Mouse (Mus musculus) liver, embryonic 13.5 days (tissue): ENCODE results near the gene Dnm3. TPM values are rescaled to one million over a fixed set of nuclear protein-coding genes. Genes with fewer than 3 reads are reported as not detected.

Experiments
- ATAC-seq: fragments of 200-750 bp; cut with Nextera tagmentation; 2 replicates; pipeline ENCODE4 v1.8.0; 2017; ENCODE audit warnings: low read depth, mild to moderate bottlenecking, moderate number of reproducible peaks, moderate library complexity
- DNase-seq: peaks from one replicate; pipeline ENCODE4 v3.0.0; 2022
- H3K27ac ChIP-seq: fragments of 300-500 bp; sonication (generic); 2 replicates; pipeline ENCODE4 v1.5.1; 2015; ENCODE audit warnings: moderate library complexity, mild to moderate bottlenecking, inconsistent platforms
- H3K27me3 ChIP-seq: fragments of 300-500 bp; sonication (generic); 2 replicates; pipeline ENCODE4 v1.6.1; 2015; ENCODE audit warnings: mild to moderate bottlenecking, inconsistent platforms
- H3K36me3 ChIP-seq: fragments of 300-500 bp; sonication (generic); 2 replicates; pipeline ENCODE4 v1.6.1; 2015; ENCODE audit warnings: mild to moderate bottlenecking, inconsistent platforms
- H3K4me1 ChIP-seq: fragments of 300-500 bp; sonication (generic); replicated peaks from 2 replicates; pipeline ENCODE4 v1.6.1; 2015; ENCODE audit warnings: inconsistent platforms
- H3K4me2 ChIP-seq: fragments of 300-500 bp; sonication (generic); 2 replicates; pipeline ENCODE4 v1.6.1; 2015; ENCODE audit warnings: inconsistent platforms, mild to moderate bottlenecking, moderate library complexity
- H3K4me3 ChIP-seq: fragments of 300-500 bp; sonication (generic); replicated peaks from 2 replicates; pipeline ENCODE4 v1.5.1; 2015; ENCODE audit warnings: mild to moderate bottlenecking, inconsistent platforms
- H3K9ac ChIP-seq: fragments of 300-500 bp; sonication (generic); 2 replicates; pipeline ENCODE4 v1.6.1; 2015; ENCODE audit warnings: mild to moderate bottlenecking, inconsistent platforms
- H3K9me3 ChIP-seq: fragments of 300-500 bp; sonication (generic); replicated peaks from 2 replicates; pipeline ENCODE4 v1.6.1; 2016; ENCODE audit warnings: inconsistent platforms
- WGBS: fragments of 180-500 bp; shearing (Covaris S2); methylation state at CpG from one replicate; pipeline ENCODE4 v1.1.7; 2015; ENCODE audit not compliant: insufficient replicate concordance; 5-methylcytosine and 5-hydroxymethylcytosine counted together
- polyA plus RNA-seq: library from polyadenylated mRNA; unstranded; fragments of >200 nt; fragmentation: Nextera tagmentation; extraction: Ambion mirVana; gene quantifications from 2 replicates; pipeline ENCODE4 v1.2.1, GENCODE M21; 2015

The Dnm3 gene
- polyA plus RNA-seq, 1 experiment from 2014 or later = 1.2 TPM

- Histone ChIP-seq H3K9me3 (no peaks in the 10 kb centered on the region), H3K27ac (no peak overlapping the region), H3K27me3 (no peaks in the 10 kb centered on the region), H3K4me1 (no peaks in the 10 kb centered on the region), H3K4me3 (no peak overlapping the region), H3K4me2 (no peak overlapping the region), H3K36me3 (no peaks in the 10 kb centered on the region), H3K9ac (no peak overlapping the region)
- DNase-seq (no peak), ATAC-seq (no peak)
- 59% methylated on average over 12 of the region's 12 CpGs for WGBS
Measured at GRCm38 (mm10) chr1:162202465-162203348, 275.1 kb downstream of the Dnm3 start.

DNA sequence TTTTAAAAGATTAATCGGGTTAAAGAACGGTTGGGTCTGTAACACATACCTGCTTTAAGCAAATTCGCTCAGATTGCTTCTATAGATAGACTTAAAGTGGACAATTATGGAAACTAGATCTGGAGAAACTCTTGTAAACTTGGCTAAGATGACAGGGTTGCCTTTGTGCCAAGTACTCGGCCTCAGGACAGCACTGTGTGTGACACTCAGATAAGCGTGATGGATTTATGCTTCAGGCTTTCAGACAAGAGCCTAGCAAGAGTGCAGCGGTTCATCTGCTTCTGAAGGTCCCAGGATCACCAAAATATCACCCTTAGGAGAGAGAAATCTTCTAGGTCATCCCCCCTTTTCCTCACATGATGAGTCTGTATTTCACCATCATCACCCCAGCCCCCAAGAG, 277.4 kb downstream of the Dnm3 start:
- no peak for ATAC-seq
- H3K9me3 ChIP-seq = no peaks in the 10 kb centered on the region
- no peak for DNase-seq

GRCm38 (mm10) chr1:162196812-162197680, 280.8 kb downstream of the Dnm3 start:
- no peak overlapping the region for H3K4me3 ChIP-seq
- H3K9ac ChIP-seq = no peak overlapping the region
- H3K27ac ChIP-seq = no peak overlapping the region
- no peak for ATAC-seq
- WGBS = 79% methylated on average over 9 of the region's 9 CpGs
- no peaks in the 10 kb centered on the region for H3K4me1 ChIP-seq
- H3K36me3 ChIP-seq = no peaks in the 10 kb centered on the region
- no peak for DNase-seq
- no peaks in the 10 kb centered on the region for H3K9me3 ChIP-seq
- no peaks in the 10 kb centered on the region for H3K27me3 ChIP-seq
- H3K4me2 ChIP-seq = no peak overlapping the region

More for the DNA sequence above, 277.4 kb downstream of the Dnm3 start:
- WGBS = 66% methylated on average over 6 of the region's 6 CpGs
- no peaks in the 10 kb centered on the region for H3K36me3 ChIP-seq
- no peak overlapping the region for H3K4me2 ChIP-seq
- H3K4me3 ChIP-seq = no peak overlapping the region
- H3K9ac ChIP-seq = no peak overlapping the region
- no peaks in the 10 kb centered on the region for H3K4me1 ChIP-seq
- no peak overlapping the region for H3K27ac ChIP-seq
- no peaks in the 10 kb centered on the region for H3K27me3 ChIP-seq

- Histone ChIP-seq H3K4me3 (no peak overlapping the region), H3K27me3 (no peaks in the 10 kb centered on the region), H3K4me1 (no peaks in the 10 kb centered on the region), H3K9me3 (no peaks in the 10 kb centered on the region), H3K9ac (no peak overlapping the region), H3K4me2 (no peak overlapping the region), H3K27ac (no peak overlapping the region), H3K36me3 (no peaks in the 10 kb centered on the region)
- WGBS = 69% methylated on average over 4 of the region's 4 CpGs
- no peak for DNase-seq
- no peak for ATAC-seq
Measured at GRCm38 (mm10) chr1:162188744-162189143, 289.1 kb downstream of the Dnm3 start.

DNA sequence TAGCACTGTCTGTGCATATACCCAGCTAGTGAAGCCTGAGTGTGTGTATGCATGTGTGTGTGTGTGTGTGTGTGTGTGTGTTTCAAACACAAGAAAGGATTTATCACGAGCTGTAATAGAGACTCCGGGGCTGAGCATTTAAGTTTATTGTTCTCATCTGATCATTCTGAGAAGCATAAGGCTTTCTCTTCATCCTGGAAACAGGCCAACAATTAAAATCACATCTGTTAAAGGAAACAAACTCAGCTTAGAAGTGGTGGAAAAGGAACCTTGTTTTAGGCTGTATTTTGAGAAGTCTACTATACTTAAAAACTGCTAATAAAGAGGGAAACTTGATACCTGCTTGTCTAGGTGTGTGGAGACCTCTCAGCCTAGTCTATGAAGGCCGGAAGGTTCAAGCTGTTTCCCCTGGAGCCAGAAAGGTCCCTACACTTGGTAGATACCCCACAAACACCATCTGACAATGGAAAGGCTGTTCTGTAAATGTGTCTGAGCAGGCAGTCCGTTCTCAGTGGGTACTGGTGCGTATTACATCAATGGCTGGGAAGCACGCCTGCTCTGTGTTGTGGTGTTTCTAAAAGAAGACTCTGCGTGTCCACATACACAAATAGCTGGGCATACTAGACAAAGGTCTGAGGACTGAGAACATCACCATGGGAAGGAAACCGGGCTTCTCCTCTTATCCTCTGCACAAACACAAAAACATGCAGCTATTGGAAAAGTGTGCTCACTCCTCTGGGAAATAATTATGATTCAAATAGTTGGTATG, 290.3 kb downstream of the Dnm3 start:
- Histone ChIP-seq H3K9me3 (no peaks in the 10 kb centered on the region), H3K27me3 (no peaks in the 10 kb centered on the region), H3K9ac (no peak overlapping the region), H3K4me3 (no peak overlapping the region), H3K36me3 (no peaks in the 10 kb centered on the region), H3K4me2 (no peak overlapping the region), H3K27ac (no peak overlapping the region), H3K4me1 (no peaks in the 10 kb centered on the region)
- no peak for ATAC-seq
- 66% methylated on average over 8 of the region's 8 CpGs for WGBS
- DNase-seq = no peak

GRCm38 (mm10) chr1:162186470-162187351, 291.1 kb downstream of the Dnm3 start:
- H3K9ac ChIP-seq = no peak overlapping the region
- DNase-seq = no peak
- H3K4me2 ChIP-seq = no peak overlapping the region
- H3K4me1 ChIP-seq = no peaks in the 10 kb centered on the region
- no peak overlapping the region for H3K4me3 ChIP-seq
- H3K9me3 ChIP-seq = no peaks in the 10 kb centered on the region
- no peaks in the 10 kb centered on the region for H3K27me3 ChIP-seq
- H3K36me3 ChIP-seq = no peaks in the 10 kb centered on the region
- WGBS = 55% methylated on average over 7 of the region's 7 CpGs
- ATAC-seq = no peak
- H3K27ac ChIP-seq = peak overlapping the region; percentile 42; the same call in 1 of the 2 replicates

DNA sequence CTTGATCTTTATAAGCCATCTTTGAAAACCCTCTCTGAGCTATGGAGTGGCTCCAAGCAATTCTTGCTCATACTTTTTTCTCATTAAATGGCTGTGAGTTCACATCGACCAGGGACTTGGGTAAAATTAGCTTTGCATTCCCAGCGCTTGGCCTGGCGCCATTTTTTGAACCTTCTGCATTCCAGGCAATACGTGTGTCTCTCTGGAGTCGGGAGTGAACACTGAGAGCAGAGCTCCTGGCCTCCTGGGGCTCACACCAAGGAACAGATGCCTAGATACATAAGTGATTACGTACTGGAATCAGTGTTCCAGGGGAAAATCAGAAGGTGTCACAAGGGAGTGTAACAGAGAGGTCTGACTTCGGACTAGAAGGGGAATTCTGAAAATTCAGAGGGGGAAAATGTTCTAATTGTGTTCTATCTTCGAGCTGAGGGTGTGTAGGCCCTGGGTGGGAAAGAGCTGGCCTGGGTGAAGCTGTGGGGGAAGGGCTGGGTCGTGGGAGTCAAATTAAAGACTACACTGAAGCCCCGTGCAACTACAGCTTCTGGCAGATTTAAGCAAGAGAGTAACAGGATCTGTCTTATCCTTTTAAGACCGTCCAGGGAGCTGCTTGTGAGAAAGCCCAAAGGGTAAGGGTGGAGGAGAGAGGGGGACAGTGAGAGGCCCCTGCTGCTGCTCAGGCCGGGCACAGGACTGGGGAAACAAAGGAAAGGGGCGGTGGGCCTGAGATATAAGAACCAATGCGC, 293.7 kb downstream of the Dnm3 start:
- DNase-seq (no peak), ATAC-seq (no peak)
- 58% methylated on average over 14 of the region's 14 CpGs for WGBS
- no peaks in the 10 kb centered on the region for H3K27me3 ChIP-seq
- H3K4me3 ChIP-seq = no peak overlapping the region
- H3K36me3 ChIP-seq = no peaks in the 10 kb centered on the region
- H3K4me1 ChIP-seq = no peaks in the 10 kb centered on the region
- no peak overlapping the region for H3K4me2 ChIP-seq
- no peak overlapping the region for H3K9ac ChIP-seq
- no peaks in the 10 kb centered on the region for H3K9me3 ChIP-seq
- H3K27ac ChIP-seq = no peak overlapping the region; the same call in 1 of the 2 replicates

GRCm38 (mm10) chr1:162183438-162183837, 294.4 kb downstream of the Dnm3 start:
- no peak for DNase-seq
- 58% methylated on average over 3 of the region's 3 CpGs for WGBS
- H3K9ac ChIP-seq = no peak overlapping the region
- H3K4me2 ChIP-seq = no peak overlapping the region
- H3K36me3 ChIP-seq = no peaks in the 10 kb centered on the region
- no peak overlapping the region for H3K27ac ChIP-seq
- H3K4me1 ChIP-seq = no peaks in the 10 kb centered on the region
- no peaks in the 10 kb centered on the region for H3K27me3 ChIP-seq
- ATAC-seq = no peak
- no peak overlapping the region for H3K4me3 ChIP-seq
- H3K9me3 ChIP-seq = no peaks in the 10 kb centered on the region

DNA sequence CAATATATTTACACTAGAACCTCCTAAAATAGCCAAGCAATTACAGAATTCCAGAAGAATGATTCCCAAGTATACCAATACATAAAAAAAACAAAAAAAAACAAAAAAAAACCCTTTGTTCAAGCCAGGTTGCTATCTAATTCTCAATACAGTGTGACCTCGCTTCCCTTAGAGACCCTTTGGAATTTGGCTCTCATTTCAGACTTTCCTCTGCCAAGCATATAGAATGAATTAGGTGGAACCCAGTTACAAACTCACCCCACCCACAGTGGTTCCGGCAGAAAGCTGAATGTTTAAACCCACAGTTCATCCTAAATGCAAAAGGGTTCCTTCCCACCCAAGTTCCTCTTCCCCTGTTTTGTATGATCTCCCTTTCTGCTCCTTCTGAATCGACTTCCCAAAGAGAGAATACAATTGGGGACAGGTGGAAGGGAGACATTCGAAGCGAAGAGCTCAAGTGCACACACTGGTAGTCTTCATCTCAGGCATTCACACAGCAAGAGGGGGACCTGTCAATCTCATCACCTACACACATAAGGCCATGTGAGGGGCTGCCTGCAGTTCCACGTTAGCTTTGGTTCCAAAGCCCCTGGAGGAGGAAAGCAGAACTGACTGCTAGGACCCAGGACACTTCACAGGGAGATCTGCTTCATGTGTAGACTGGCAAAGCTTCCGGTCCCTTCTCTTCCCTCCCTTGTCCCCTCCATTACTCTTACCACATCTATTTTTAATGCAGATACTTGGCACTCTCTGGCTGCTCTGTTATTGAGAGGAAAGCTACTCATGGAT, 296.5 kb downstream of the Dnm3 start:
- 54% methylated on average over 7 of the region's 7 CpGs for WGBS
- no peak overlapping the region for H3K4me3 ChIP-seq
- no peak overlapping the region for H3K27ac ChIP-seq
- H3K9me3 ChIP-seq = no peaks in the 10 kb centered on the region
- H3K27me3 ChIP-seq = no peaks in the 10 kb centered on the region
- no peaks in the 10 kb centered on the region for H3K36me3 ChIP-seq
- no peak for ATAC-seq
- no peak overlapping the region for H3K4me2 ChIP-seq
- no peak for DNase-seq
- H3K4me1 ChIP-seq = no peaks in the 10 kb centered on the region
- no peak overlapping the region for H3K9ac ChIP-seq
